Mouse (Mus musculus) forebrain, embryonic 16.5 days (tissue): ENCODE results near the gene 4930595D18Rik. TPM values are rescaled to one million over a fixed set of nuclear protein-coding genes. Genes with fewer than 3 reads are reported as not detected.

Experiments
- ATAC-seq: fragments of 200-750 bp; cut with Nextera tagmentation; 2 replicates; pipeline ENCODE4 v1.8.0; 2017; ENCODE audit warnings: mild to moderate bottlenecking, moderate library complexity
- H3K27ac ChIP-seq: fragments of 300-500 bp; sonication (generic); 2 replicates; pipeline ENCODE4 v1.5.1; 2014; ENCODE audit warnings: low read length, control low read depth
- H3K27me3 ChIP-seq: fragments of 300-500 bp; sonication (generic); replicated peaks from 2 replicates; pipeline ENCODE4 v1.6.1; 2014; ENCODE audit warnings: low read length; ENCODE audit not compliant: control insufficient read depth, insufficient read depth
- H3K36me3 ChIP-seq: fragments of 300-500 bp; sonication (generic); 2 replicates; pipeline ENCODE4 v1.6.1; 2014; ENCODE audit not compliant: control insufficient read depth, insufficient read depth
- H3K4me1 ChIP-seq: fragments of 300-500 bp; sonication (generic); replicated peaks from 2 replicates; pipeline ENCODE4 v1.6.1; 2014; ENCODE audit warnings: low read length; ENCODE audit not compliant: control insufficient read depth, insufficient read depth
- H3K4me2 ChIP-seq: fragments of 300-500 bp; sonication (generic); 2 replicates; pipeline ENCODE4 v1.6.1; 2014; ENCODE audit warnings: mild to moderate bottlenecking, low read length, control low read depth
- H3K4me3 ChIP-seq: fragments of 300-500 bp; sonication (generic); replicated peaks from 2 replicates; pipeline ENCODE4 v1.5.1; 2014; ENCODE audit warnings: mild to moderate bottlenecking, low read length, control low read depth
- H3K9ac ChIP-seq: fragments of 300-500 bp; sonication (generic); replicated peaks from 2 replicates; pipeline ENCODE4 v1.6.1; 2014; ENCODE audit warnings: low read depth, low read length, control low read depth
- H3K9me3 ChIP-seq: fragments of 300-500 bp; sonication (generic); 2 replicates; pipeline ENCODE4 v1.6.1; 2016; ENCODE audit warnings: low read length; ENCODE audit not compliant: control insufficient read depth
- WGBS: fragments of 180-500 bp; shearing (Covaris S2); extraction: QIAGEN DNeasy Blood & Tissue Kit; methylation state at CpG from one replicate; pipeline ENCODE4 v1.1.7; 2014; 5-methylcytosine and 5-hydroxymethylcytosine counted together
- polyA plus RNA-seq: library from polyadenylated mRNA; unstranded; fragments of >200 nt; fragmentation: Nextera tagmentation; extraction: Ambion mirVana; gene quantifications from 2 replicates; pipeline ENCODE4 v1.2.1, GENCODE M21; 2015

4930595D18Rik gene
- polyA plus RNA-seq, 1 experiment from 2014 or later = not detected

DNA sequence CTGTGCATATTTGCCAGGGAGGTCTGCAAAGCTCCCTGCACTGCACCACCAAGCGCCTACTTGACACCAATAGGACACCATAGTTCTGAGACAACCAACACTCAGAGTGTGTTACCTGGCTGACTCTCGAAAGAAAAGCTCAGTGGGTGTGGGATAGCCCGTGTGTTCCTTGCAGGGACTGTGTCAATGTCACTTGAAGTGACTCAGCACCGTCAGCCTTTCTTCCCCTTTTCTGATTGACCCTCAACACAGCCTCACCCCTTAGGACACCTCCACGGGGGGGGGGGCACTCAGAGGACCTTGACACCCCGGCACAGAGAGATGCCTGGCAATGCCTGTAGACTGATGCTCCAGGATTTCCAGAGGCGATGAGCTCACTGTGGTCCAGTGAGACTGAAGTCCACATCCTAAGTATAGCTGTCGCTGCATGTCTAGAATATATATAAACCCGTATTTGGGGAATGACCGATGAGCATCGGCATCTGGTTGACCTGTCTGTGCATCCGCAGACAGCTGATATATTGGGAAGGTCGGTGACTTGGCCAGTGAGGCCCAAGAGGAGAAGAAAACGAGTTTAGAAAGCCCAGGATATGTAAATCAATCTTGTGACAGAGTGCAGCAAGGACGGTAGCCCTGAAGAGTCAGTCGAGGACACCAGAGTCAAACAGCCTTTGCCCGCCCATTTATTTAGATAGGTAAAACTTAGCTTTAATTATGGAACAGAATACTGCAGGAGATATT lies 34.6 kb downstream of the 4930595D18Rik start:
- 72% methylated on average over 17 of the region's 17 CpGs for WGBS

DNA sequence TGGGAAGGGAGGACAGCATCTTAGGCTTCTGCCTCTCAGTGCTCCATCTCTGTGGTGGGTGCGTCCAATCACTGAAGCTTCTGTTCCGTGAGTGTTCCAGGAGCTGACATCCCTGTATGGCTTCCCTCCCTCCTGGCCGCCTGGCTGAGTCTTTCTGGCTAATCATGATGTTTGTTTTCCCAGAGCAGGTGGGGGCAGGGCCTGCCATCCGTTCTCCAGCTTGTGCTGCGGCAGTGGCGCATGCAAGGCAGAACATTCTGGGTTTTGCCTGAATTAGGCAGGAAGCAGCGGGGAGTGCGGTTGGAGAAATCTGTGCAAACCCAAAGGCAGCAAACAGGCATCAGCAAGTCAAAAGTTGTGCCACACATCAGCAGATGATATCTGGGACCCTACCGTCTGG lies 39.0 kb downstream of the 4930595D18Rik start:
- Histone ChIP-seq H3K27ac (no peak overlapping the region), H3K4me3 (no peak overlapping the region), H3K9me3 (no peaks in the 10 kb centered on the region), H3K4me2 (no peak overlapping the region), H3K27me3 (no peaks in the 10 kb centered on the region), H3K9ac (no peak overlapping the region), H3K4me1 (peaks cover 26% of the 10 kb centered on the region), H3K36me3 (no peaks in the 10 kb centered on the region)
- ATAC-seq = peak; percentile 37; the same call in 1 of the 2 replicates
- 38% methylated on average over 9 of the region's 9 CpGs for WGBS

More for the DNA sequence above, 34.6 kb downstream of the 4930595D18Rik start:
- no peaks in the 10 kb centered on the region for H3K27me3 ChIP-seq
- H3K9me3 ChIP-seq = no peaks in the 10 kb centered on the region
- no peak overlapping the region for H3K9ac ChIP-seq
- no peak overlapping the region for H3K4me3 ChIP-seq
- ATAC-seq = no peak
- H3K27ac ChIP-seq = no peak overlapping the region
- no peak overlapping the region for H3K4me2 ChIP-seq
- peaks cover 17% of the 10 kb centered on the region for H3K4me1 ChIP-seq
- H3K36me3 ChIP-seq = no peaks in the 10 kb centered on the region

- no peak for ATAC-seq
- 93% methylated on average over 2 of the region's 2 CpGs for WGBS
- Histone ChIP-seq H3K27me3 (no peaks in the 10 kb centered on the region), H3K4me3 (no peak overlapping the region), H3K4me2 (no peak overlapping the region), H3K36me3 (no peaks in the 10 kb centered on the region), H3K27ac (no peak overlapping the region), H3K9ac (no peak overlapping the region), H3K9me3 (no peaks in the 10 kb centered on the region), H3K4me1 (peaks cover 26% of the 10 kb centered on the region)
These were observed 39.7 kb downstream of the 4930595D18Rik start for GRCm38 (mm10) chr12:111144598-111144997.

DNA sequence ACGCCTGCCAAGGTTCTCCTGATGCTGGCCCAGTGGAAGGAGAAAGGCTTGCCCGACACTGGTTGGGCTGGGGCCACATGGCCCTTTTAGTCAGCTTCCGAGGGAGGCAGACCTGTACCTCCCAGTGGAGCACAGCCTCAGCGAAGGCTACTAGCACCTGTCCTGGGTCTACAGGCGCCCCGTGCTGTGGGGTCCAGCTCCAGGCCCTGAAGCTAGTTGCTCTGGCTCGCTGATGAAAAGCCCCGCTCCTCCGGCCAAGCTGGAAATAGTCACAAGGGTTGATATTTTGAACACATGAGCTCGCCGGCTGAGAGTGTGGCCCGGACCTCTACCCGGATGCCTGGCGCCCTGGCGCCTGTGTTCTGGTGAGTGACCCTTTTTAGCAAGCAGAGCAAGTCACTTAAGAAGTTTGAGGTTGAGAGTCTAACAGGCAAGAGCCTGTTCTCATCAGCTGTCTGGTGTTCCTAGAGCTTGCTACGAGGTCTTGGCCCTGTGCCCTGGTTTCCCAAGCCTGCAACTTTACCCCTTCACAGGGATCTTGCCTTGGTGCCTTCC lies 40.7 kb downstream of the 4930595D18Rik start:
- WGBS = 41% methylated on average over 16 of the region's 16 CpGs
- H3K9ac ChIP-seq = peak overlapping the region; percentile 44
- peak overlapping the region; percentile 85 for H3K27ac ChIP-seq
- peak overlapping the region; percentile 14; the same call in 1 of the 2 replicates for H3K4me3 ChIP-seq
- H3K4me1 ChIP-seq = peaks cover 26% of the 10 kb centered on the region
- H3K36me3 ChIP-seq = no peaks in the 10 kb centered on the region
- no peaks in the 10 kb centered on the region for H3K9me3 ChIP-seq
- peak overlapping the region; percentile 48 for H3K4me2 ChIP-seq
- H3K27me3 ChIP-seq = no peaks in the 10 kb centered on the region
- peak; percentile 39 for ATAC-seq

GRCm38 (mm10) chr12:111143005-111143508 lies 41.2 kb downstream of the 4930595D18Rik start:
- Histone ChIP-seq H3K4me2 (peak overlapping the region; percentile 48), H3K27ac (peak overlapping the region; percentile 85), H3K4me3 (peak overlapping the region; percentile 14; the same call in 1 of the 2 replicates), H3K4me1 (peaks cover 26% of the 10 kb centered on the region), H3K9ac (peak overlapping the region; percentile 44), H3K27me3 (no peaks in the 10 kb centered on the region), H3K9me3 (no peaks in the 10 kb centered on the region), H3K36me3 (no peaks in the 10 kb centered on the region)
- ATAC-seq = peak; percentile 83
- 3% methylated on average over 12 of the region's 12 CpGs for WGBS

DNA sequence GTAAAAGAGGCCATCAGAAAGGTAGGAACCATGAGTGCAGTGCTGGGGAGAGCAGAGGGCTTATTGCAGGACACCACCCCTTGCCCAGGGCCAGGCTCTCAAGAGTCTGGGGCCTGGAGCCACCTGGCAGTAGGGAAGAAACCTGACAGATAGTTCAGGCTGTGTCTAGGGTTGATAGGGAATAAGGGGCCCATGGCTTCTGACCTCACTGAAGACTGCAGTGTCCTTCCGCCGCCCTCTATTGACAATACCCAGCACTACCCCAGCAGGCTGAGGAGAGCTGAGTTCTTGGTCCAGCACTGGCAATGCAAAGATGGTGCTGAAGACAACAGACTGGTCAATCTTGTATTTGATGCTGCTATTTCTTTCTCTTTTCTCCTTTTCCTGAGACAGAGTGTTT lies 47.2 kb downstream of the 4930595D18Rik start:
- 75% methylated on average over 2 of the region's 2 CpGs for WGBS
- H3K27ac ChIP-seq = no peak overlapping the region

DNA sequence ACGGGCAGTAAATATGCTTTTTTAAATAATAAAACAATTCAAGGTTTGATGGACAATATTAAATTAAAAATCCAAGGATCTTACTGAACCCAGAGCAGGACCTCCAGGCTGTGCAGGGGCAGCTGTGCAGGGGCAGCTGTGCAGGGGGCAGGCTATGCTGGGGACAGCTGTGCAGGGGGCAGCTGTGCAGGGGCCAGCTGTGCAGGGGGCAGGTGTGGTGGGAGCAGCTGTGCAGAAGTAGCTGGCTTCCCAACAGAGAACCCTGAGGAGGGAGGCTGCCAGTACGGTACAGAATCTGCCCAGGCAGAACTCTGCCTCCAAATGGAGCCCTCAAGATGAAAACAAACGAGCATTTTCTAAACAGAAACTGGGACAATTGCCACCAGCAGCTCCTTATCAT lies 48.3 kb downstream of the 4930595D18Rik start:
- H3K27ac ChIP-seq = no peak overlapping the region
- WGBS = 51% methylated on average over 3 of the region's 3 CpGs
- no peaks in the 10 kb centered on the region for H3K36me3 ChIP-seq

More for the DNA sequence above, 47.2 kb downstream of the 4930595D18Rik start:
- no peak overlapping the region for H3K4me2 ChIP-seq
- no peak overlapping the region for H3K4me3 ChIP-seq
- ATAC-seq = no peak
- H3K9ac ChIP-seq = no peak overlapping the region
- H3K4me1 ChIP-seq = peaks cover 17% of the 10 kb centered on the region
- H3K9me3 ChIP-seq = no peaks in the 10 kb centered on the region
- H3K27me3 ChIP-seq = no peaks in the 10 kb centered on the region
- H3K36me3 ChIP-seq = no peaks in the 10 kb centered on the region

DNA sequence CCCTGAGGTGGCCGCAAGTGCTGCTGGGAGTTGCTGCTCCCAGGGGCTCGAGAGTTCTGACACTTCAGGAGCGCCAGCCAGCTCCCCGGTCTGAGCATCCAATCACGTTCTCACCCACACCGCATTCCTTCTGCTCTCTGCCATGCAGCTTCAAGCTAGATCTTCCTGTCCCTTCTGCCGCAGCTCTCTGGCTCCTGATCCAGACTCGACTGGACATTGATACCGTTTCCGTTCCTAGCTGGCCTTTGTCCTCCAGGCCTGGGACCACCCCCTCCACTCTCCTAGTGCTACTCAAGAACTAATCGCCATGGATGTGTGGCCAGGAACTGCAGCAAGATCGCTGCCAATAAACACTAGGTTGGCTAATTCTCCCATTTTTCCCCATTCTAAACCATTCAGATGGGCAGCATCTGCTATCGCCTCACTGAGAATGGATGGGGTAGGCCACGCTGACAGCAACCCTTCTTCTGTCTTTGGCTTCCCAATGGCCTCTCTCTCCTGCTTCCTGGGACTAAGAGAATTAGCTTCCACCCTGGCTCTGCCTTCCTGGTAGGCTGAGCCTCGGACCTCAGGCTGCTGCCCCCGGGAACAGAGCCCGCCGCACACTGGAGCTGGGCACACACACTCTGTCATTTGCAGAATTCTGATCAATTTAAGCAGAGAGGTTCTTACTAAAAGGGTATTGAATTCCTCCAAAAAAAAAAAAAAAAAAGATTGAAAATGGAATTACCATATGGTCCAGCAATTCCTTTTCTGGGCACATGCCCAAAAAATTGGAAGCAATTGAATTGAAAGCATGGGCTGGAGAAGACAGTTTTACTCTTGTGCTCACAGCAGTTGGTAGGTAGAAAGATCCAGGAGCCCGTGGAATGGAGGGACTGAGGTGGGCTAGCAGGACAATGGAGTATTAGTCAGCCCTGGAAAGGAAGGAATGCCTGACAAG lies 49.2 kb downstream of the 4930595D18Rik start:
- Histone ChIP-seq H3K9ac (no peak overlapping the region), H3K27ac (peak overlapping the region; percentile 89), H3K27me3 (no peaks in the 10 kb centered on the region), H3K36me3 (no peaks in the 10 kb centered on the region), H3K4me2 (no peak overlapping the region), H3K9me3 (no peaks in the 10 kb centered on the region), H3K4me3 (no peak overlapping the region), H3K4me1 (peaks cover 17% of the 10 kb centered on the region)
- WGBS = 42% methylated on average over 19 of the region's 19 CpGs
- ATAC-seq = peak; percentile 70

More for the DNA sequence above, 48.3 kb downstream of the 4930595D18Rik start:
- no peak for ATAC-seq
- Histone ChIP-seq H3K4me2 (no peak overlapping the region), H3K4me1 (peaks cover 17% of the 10 kb centered on the region), H3K9me3 (no peaks in the 10 kb centered on the region), H3K4me3 (no peak overlapping the region), H3K9ac (no peak overlapping the region), H3K27me3 (no peaks in the 10 kb centered on the region)

DNA sequence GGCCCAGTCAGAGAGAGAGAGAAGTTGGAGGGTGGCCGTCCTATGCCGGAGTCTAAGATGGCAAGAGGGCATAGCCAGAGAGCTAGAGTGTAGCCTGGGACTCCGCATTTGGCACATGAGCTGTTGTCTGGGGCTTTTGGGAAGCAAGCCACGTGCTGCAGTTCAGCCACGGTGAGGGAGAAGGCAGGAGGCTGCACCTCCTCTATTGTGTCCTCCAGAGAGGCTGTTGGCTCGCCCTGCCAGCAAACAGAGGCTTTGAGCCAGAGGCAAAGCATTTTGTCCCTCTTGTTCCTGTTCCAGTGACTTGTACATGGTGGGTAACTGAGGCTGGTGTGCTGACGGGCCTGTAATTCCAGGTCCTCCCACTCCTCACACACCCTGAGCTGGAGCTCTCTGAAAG lies 50.1 kb downstream of the 4930595D18Rik start:
- ATAC-seq = peak; percentile 32; the same call in 1 of the 2 replicates
- 62% methylated on average over 7 of the region's 7 CpGs for WGBS
- Histone ChIP-seq H3K27me3 (no peaks in the 10 kb centered on the region), H3K4me2 (no peak overlapping the region), H3K4me3 (no peak overlapping the region), H3K4me1 (peaks cover 17% of the 10 kb centered on the region), H3K36me3 (no peaks in the 10 kb centered on the region), H3K9me3 (no peaks in the 10 kb centered on the region), H3K9ac (no peak overlapping the region), H3K27ac (peak overlapping the region; percentile 89)
